Mouse (Mus musculus): Measurements from ENCODE around the gene Mpv17l.

GRCm38 (mm10) chr16:13895740-13896139, 7.2 kb upstream of the Mpv17l start:
- no peak for TF ChIP-seq POLR2A (IDR thresholded peaks at IDR 0.05; ENCODE audit: borderline replicate concordance, low read depth, low read length)
- TF ChIP-seq CTCF (IDR thresholded peaks at IDR 0.05; ENCODE audit: low read depth, low read length) = no peak
